Mouse (Mus musculus): ENCODE measurements around the gene Ak1.

The Ak1 gene

DNA sequence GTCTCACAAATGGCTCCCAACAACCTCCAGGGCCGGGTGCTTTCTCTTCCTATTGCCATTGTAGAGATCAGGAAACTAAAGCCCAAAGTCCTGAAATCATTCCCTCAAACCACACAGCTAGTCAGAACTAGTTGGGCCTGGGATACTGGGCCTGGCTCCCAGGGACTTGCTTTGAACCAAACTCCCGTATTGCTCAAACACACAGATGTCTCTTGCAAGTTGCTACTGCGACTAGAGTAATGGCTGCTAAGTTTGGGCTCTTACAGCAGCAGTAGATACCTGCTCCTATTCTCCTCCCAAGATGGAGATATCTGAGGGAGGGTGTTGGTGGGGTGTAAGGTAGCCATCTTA lies 33.8 kb downstream of the Ak1 start:
- no peak for DNase-seq (ENCODE audit: low read depth)

GRCm38 (mm10) chr2:32655826-32656225 lies 34.3 kb downstream of the Ak1 start:
- DNase-seq (ENCODE audit: low read depth): no peak

DNA sequence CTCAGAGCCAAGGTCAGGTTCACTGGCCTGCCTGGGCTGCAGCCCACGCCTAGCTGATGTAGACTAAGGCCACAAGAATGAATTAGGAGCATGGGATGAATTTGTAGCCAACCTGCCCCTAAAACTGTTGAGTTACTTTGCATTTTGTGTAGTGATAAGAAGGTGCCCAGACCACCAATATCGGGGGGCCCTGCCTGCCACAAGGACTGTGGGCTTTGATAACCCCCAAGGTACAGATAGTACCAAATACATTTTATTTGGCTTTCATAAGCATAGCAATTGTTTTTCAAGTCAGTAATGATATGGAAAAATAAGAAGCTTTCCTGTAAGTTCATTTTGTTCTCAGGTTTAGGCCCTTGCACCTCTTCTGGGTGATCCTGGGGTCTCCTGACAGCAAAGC lies 37.3 kb downstream of the Ak1 start:
- DNase-seq (ENCODE audit: low read depth): no peak

DNA sequence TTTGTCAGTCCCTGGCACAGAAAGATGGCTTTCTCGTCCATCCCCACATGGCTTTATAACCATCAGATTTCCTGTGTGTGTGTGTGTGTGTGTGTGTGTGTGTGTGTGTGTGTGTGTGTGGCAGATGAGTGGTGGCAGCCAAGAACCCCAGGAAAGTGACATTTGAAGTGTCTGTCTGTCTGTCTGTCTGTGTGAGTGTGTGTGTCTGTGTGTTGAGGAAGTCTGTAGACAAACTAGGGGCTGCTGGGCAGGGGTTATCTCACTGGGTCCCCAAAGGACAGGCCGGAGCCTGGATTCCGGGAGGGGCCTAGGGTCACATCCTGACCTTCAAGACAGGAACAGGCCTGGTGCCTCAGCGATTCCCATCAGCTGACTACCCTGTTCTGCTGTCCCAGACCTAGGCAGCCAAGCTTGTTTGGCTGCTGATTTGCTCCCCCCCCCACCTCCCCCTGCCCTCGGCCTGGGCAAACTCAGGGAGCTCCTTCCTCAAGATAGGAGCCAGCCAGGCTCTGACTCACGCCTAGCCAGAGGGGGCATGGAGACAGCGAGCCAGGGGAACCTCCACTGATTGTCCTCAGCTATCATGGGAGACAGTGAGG lies 40.0 kb downstream of the Ak1 start:
- no peak for DNase-seq (ENCODE audit: low read depth)

GRCm38 (mm10) chr2:32662291-32662690 lies 40.7 kb downstream of the Ak1 start:
- DNase-seq (ENCODE audit: low read depth): no peak

DNA sequence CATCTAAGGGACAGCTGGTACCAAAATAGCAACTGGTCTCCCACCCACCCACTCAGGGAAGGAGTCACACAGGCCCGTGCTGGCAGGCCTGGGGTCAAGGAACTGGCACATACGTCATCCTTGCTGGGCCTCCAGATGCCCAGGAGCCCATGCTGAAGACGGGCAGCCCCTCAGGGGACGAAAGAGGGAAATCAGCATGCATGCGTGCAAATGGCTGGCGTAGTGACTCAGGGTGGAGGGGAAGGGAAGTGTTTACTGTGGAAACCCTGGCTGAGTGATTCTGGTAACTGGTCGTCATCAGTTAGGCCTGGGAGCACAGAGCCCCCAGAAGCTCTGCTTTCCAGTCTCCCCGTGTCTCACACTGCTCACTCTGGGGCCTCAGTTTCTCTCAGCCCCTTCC lies 43.8 kb downstream of the Ak1 start:
- no peak for DNase-seq (ENCODE audit: low read depth)

- no peak for DNase-seq (ENCODE audit: low read depth)
Measured at GRCm38 (mm10) chr2:32665853-32666252, 44.3 kb downstream of the Ak1 start.

DNA sequence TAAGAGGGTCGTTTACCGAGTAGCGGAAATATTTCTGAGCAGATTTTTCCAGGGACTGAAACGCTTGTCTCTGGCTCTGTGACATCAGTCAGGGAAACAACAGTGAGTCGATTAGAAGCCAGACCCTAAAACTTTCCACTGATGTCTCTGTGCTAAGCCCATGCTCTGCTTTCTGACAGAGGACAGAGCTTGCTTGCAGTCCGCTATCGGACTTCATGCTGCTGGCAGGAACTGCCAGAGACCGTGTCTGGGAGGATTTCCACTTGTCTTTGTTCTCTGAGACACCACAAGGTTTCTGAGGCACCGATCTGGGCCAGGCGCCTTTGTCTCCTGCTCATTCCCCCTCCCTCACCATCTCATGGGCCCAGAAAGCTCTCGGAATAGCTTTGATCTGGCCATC lies 46.2 kb downstream of the Ak1 start:
- DNase-seq (ENCODE audit: low read depth): no peak

DNA sequence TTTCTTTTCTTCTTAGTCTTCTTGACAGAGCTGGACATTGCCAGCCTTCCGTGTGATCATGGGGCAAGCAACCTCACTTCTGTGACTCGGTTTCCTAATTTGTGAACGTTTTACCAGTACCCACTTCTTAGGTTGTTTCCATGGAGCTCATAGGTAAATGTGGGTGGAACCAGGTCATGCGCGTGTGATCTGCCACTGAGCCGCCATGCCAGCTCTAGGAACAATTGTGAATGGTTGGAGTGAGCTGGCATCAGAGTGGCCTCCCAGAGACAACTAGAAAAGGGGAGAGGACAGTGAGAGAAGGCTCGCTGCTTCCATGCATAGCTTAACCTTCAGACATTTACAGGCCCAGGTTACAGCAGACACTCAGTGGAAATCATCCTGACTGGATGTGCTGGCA lies 46.6 kb downstream of the Ak1 start:
- DNase-seq (ENCODE audit: low read depth): no peak

- no peak for DNase-seq (ENCODE audit: low read depth)
Measured at GRCm38 (mm10) chr2:32669876-32670275, 48.3 kb downstream of the Ak1 start.

- no peak for DNase-seq (ENCODE audit: low read depth)
Measured at GRCm38 (mm10) chr2:32671147-32671546, 49.6 kb downstream of the Ak1 start.

DNA sequence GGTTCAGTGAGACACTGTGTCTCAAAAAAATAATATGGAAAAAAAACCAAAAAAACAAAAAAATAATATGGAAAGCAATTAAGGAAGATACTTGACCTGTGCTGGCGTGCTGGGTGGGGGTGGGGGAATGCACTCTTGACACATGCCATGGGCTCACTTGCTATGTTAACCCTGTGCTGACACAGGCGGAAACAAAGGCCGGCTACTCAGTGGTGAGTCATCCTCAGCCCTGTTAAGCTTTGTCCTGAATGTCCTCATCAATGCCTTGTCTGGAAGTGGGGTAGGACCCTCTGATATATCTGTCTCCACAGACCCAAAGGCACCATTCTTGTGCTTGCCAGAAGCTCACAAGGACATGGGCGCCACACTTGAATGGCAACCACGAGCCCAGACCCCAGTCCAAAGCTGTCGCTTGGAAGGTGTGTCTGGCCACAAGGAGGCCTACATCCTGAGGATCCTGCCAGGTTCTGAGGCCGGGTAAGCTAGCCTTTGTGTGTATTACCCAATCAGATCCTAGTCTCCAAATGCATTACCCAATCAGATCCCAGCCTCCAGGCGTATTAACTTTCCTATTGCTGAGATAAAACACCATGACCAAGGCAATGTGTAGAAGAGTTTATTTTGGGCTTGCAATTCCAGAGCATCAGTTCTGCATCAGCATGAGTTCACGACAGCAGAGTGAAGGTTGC lies 50.5 kb downstream of the Ak1 start:
- DNase-seq (ENCODE audit: low read depth): no peak

DNA sequence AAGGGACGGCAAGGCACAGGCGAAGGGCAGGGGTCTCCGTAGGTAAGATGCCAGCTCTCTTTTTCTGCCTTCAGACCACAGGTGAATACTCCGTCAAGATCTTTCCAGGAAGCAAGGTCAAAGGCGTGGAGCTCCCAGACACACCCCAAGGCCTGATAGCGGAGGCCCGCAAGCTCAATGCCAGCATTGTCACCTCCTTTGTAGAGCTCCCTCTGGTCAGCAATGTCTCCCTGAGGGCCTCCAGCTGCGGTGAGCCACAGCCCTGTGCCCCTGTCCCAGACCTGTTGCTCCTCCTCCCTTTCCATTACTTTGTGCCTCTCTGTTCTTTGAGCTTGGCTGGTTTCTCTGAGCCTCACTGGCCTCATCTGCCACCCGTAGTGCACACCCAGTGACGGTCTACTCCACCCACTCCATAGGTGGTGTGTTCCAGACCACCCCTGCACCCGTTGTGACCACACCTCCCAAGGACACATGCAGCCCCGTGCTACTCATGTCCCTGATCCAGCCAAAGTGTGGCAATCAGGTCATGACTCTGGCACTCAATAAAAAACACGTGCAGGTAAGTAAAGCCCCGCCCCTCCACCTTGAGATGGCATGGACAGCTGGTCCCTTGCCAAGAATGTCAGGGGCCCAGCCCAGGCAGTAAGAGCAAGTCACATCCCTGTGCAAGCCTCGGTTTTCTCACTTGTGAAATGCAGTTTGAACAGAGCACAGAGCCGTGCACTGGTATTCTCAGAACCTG lies 51.8 kb downstream of the Ak1 start:
- DNase-seq (ENCODE audit: low read depth): no peak

- no peak for DNase-seq (ENCODE audit: low read depth)
Measured at GRCm38 (mm10) chr2:32676821-32677220, 55.3 kb downstream of the Ak1 start.

GRCm38 (mm10) chr2:32677683-32678082 lies 56.1 kb downstream of the Ak1 start:
- no peak for DNase-seq (ENCODE audit: low read depth)

DNA sequence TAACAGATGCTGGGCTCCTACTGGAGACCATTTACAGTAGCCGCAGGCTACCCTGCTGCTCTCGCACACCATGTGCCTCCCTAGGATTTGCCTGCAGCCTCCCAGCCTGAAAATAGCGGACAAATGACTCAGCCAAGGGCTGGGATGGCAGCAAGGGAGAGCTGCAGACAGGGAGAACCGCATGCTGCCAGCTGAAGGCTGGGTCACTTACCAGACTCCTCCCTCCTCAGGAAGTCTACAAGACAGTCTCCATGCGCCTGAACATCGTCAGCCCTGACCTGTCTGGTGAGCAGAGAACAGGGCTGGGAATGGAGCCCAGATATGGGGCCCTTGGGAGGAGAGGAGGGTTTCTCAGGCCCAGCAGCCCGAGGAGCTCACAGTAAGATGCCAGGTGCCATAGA lies 58.5 kb downstream of the Ak1 start:
- DNase-seq (ENCODE audit: low read depth): no peak

- no peak for DNase-seq (ENCODE audit: low read depth)
Measured at GRCm38 (mm10) chr2:32680961-32681650, 59.5 kb downstream of the Ak1 start.

DNA sequence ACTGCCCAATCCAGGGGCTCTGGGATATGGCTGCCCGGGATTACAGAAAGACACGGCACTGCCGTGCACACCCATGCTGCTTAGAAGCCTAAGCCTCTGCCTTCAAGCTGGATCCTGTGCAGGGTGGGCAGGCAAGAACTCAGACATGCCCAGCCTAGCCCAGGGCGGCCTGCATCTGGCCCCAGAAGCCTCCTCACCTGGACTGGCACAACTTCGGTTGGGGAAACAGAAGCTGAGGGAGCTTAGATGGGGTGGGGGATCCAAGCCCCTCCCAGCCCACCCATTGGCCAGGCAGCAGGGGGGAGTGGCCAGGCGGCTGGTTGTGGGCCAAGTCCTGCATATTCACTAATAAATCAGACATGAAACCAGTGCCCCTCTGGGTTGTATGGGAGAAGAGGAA lies 60.2 kb downstream of the Ak1 start:
- DNase-seq (ENCODE audit: low read depth): no peak

DNA sequence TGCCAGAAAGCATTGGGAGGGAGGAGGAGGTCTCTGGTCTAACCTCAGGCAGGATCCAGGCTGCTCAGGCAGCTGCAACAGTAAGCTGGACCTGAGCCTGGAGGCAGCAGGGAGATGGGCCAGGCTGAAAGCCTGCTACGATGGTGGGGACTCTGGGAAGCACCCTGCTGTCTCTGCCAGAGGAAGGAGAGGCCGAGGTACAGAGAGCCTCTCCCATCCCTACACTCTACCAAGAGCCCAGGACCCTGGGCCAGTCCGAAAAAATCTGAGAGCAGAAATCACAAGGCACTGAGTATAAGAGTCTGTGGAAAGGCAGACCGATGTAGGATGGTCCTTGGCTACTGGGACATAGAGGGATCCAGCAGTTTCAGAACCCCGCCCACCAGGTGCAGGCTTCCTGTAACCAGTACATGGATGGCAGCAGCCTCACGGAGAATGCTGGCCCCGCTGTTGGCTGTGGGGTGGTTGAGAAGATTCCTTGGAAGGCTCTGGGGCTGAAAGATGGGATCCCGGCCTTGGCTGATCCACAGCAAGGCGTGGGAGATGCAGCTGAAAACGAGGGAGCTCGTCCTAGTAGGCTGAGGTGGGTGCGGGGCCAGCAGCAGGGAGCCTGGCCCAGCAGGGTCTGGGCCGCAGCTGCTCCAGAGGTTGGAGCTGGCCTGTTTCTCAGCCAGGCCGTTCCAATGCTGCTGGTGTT lies 61.3 kb downstream of the Ak1 start:
- DNase-seq (ENCODE audit: low read depth): no peak

DNA sequence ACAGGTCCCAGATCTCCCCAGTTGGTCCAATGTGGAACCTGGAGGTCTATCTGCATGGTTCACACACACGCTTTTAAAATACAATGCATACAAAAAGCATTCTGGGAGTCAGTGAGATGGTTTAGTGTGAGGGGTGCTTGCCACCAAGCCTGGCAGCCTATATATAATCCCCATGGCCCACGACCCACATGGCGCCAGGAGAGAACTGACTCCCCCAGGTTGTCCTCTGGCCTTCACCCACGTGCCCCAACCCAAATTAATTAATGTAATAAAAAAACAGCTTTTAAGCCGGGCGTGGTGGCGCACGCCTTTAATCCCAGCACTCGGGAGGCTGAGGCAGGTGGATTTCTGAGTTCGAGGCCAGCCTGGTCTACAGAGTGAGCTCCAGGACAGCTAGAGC lies 62.1 kb downstream of the Ak1 start:
- no peak for DNase-seq (ENCODE audit: low read depth)

Data from induced T-regulatory cell, adult 2 months (primary cell).